Mouse (Mus musculus) frontal cortex, adult (tissue): ENCODE measurements at regions not wholly inside any gene's neighbourhood (a gene's known extent, or its start where the extent isn't known, plus 50 kb on each side); places are given as distances from the start of the nearest gene placed in this dataset.
"Not testable (repeated sequence)": the region's sequence is repeated elsewhere in the genome, so short reads cannot be mapped to it uniquely, and the experiment has no call there.

Experiments used
- ATAC-seq: cut with Nextera tagmentation; 2 replicates; pipeline ENCODE4 v1.9.2; 2017; ENCODE audit warnings: mild to moderate bottlenecking, moderate library complexity, mixed read lengths; ENCODE audit not compliant: low TSS enrichment

- ATAC-seq: peak; percentile 96
These were observed 212.6 kb downstream of the Samd5 start for GRCm38 (mm10) chr10:9462361-9462760.

GRCm38 (mm10) chr10:9459145-9459544, 215.9 kb downstream of the Samd5 start:
- ATAC-seq: no peak

DNA sequence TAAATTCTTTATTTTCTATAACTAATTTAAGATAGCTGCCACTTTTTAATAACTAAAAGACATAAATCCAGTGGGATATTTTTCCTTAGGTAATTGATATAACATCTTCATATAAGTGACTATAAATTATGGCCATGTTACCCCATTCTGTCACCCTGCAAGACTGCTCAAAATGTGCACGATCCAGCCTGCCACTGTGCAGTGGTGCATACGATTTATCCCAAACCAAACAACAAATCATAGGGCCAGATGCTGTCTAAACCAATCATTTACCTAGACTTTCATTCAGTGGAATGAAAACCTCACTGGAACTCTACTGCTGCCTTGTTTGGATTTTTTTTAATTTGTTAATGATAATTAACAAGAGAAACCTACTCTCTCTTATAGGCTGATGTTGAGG, 216.5 kb downstream of the Samd5 start:
- ATAC-seq: no peak

DNA sequence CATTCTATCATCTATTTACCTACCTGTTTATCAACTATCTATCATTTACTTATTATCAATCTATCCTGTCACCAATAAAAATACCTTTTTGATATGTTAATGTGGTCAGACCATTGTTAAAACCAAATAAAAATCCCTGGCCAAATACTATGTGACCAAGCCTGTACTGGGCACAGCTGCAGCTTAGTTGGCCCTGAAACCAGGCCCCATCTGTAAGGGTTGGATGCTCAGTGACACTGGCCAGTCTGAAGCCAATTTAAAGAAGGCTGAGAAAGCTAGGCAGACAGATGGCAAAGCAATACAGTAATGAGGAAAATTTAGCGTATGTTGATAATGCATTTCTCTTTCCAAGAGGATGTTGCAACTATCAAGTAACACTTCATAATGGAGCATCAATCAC, 217.8 kb downstream of the Samd5 start:
- ATAC-seq: no peak

- ATAC-seq: no peak
These were observed 235.9 kb downstream of the Samd5 start for GRCm38 (mm10) chr10:9439072-9439471.

GRCm38 (mm10) chr10:9438366-9438765, 236.6 kb downstream of the Samd5 start:
- no peak for ATAC-seq

DNA sequence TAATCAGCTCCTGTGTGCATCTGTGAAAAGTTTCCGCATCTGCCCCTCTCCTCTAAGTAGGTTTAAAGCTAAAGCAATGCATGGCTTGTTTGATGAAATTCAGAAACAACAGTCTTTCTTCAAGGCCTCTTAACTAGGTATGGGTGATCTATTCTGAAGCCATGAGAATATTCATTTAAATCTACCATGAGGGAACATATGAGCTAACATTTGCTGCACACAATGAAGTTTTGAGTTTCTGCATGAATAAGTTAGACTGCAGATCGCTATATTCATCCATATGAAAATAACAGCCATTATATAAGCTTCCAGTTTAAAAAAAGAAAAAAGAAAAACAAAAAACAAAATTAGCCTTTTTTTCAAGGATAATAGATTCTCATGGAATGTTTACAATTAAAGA, 245.9 kb downstream of the Samd5 start:
- peak; percentile 83 for ATAC-seq

DNA sequence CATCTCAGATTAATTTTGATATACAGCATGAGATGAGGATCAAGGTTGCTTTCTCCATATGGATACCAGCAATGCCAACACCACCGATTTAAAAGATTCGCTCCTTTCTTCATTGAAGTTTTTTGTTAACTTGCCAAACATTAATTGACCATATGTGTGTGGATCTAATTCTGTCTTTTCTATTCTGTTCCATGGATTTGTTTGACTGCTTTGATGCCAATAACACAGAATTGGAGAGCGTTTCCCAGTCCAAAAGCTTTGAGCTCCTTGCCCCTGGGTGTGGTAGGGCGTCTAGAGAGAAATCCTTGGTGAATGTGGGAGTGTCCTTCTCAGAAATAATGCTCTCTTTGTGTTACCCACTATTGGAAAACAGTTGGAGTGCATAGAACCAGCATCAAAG, 254.3 kb downstream of the Samd5 start:
- no peak for ATAC-seq

GRCm38 (mm10) chr10:9416685-9417084, 258.3 kb downstream of the Samd5 start:
- peak; percentile 55; the same call in 1 of the 2 replicates for ATAC-seq

DNA sequence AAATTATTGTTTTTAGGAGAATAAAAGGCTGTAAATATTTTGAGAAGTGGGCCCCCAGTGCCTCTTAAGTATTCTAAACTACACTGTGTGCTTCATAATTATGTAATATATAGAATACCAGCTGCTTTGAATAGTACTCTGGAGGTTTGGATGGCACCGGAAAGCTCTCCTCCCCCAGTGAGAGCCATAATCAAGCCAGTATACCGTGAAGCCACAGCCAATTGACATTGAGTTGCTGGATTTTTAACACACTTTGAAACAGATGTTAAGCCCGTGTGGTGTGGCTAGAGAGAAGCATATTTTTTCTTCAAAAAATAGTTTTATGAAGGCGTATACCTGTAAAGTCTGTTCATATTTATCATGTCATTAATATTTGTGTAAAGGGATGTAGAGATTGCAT, 268.9 kb downstream of the Samd5 start:
- peak; percentile 74 for ATAC-seq

- ATAC-seq: peak; percentile 34
These were observed 269.6 kb downstream of the Samd5 start for GRCm38 (mm10) chr10:9405417-9405816.

GRCm38 (mm10) chr10:9404963-9405362, 270.0 kb downstream of the Samd5 start:
- ATAC-seq: no peak

DNA sequence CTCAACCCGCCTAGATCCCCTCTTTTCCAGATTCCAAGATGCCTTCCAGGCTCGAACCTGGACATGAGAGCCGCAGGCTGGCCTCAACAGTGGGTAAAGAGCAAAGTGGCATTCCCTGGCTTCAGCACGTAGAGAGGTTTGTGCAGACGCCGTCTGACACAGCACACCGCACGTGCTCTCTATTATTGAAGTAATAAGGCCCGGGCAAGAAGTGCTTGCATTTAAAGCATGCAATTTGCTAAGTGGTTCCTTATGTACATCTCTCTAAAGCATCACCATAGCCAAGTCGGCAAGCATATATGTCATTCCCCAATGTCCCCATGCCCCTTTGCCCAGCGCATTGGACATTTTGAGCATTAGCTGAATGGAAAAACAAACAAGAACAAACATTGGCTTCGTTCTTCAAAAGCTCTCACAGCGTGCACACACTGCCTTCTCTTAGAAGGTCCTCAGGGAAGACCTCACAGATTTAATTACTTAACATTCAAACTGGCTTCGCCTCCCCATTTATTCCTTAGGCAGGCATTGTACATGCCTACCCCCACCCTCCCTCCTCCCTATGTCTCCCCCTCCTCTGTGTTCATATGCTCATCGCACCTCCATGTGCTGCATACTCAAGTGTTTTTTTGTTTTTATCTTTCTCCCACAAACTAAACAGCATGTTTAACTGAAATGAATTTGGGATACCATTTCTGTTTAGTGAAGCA, 273.9 kb downstream of the Samd5 start:
- ATAC-seq: no peak

- ATAC-seq: no peak
These were observed 297.4 kb downstream of the Samd5 start for GRCm38 (mm10) chr10:9377440-9378101.

DNA sequence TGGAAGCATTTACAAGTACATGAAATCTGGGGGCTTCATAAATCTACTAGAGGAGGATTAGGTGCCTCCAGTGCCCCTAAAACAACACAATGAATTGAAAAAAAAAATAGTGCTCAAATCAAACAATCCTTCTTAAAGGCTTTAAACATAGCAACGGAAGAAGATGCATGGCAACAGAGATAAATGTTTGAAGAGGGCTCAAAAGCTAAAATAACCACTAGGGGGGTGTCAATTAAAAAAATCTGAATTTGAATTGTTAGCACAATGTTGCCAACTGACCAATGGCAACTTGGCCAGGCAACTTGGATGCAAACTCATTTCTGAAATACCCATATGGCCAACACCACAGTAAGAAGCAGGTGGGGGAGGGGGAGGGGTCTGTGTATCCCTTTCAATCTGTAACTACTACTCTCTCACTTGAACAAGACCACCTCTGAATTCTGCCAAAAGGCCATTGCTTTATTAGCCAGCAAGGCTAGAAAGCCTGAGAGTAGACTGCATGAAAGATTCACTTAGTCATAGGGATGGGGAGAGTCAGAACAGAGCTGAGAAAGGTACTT, 312.6 kb downstream of the Samd5 start:
- ATAC-seq: no peak

DNA sequence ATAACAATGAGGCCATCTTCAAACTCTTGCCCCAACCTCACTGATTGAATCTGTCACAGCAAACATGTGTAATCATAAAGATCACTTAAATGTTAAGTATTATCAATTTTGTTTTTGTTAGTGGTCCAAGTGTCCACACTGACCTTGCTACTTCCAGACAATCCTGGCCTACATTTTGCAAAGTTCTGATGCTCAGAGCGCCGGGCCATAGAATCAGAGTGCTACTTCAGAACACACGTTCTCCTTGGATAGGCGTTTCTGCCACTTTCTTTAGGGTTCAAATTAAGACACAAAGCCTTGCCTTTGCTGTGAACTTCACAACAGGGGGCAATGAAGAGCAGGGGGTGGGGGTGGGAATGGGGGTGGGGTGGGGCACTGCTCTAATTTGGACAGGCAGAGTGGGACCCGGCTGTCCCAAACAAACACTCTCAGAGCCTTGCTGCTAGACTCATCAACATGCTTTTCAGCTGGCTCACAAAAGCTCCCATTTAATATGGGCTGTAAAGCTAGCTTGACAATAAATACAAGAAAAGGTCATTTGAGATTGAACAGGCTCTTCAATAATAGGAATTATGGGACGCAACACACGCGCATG, 336.7 kb downstream of the Samd5 start:
- no peak for ATAC-seq

GRCm38 (mm10) chr10:9334245-9334845, 340.7 kb downstream of the Samd5 start:
- no peak for ATAC-seq

GRCm38 (mm10) chr10:9331694-9332093, 343.3 kb downstream of the Samd5 start:
- ATAC-seq: no peak

- ATAC-seq: no peak
These were observed 346.7 kb downstream of the Samd5 start for GRCm38 (mm10) chr10:9328324-9328723.

GRCm38 (mm10) chr10:9327881-9328280, 347.1 kb downstream of the Samd5 start:
- ATAC-seq: not testable (repeated sequence)

GRCm38 (mm10) chr10:9312326-9312725, 362.7 kb downstream of the Samd5 start:
- ATAC-seq: no peak

- ATAC-seq: no peak
These were observed 364.7 kb downstream of the Samd5 start for GRCm38 (mm10) chr10:9310346-9310745.
